Mouse (Mus musculus): ENCODE results near the gene Iffo2. TPM values are rescaled to one million over a fixed set of nuclear protein-coding genes. Genes with fewer than 3 reads are reported as not detected.

The Iffo2 gene
- polyA plus RNA-seq, 1 experiment = 1.2 TPM

GRCm38 (mm10) chr4:139622373-139623282 lies 92.3 kb downstream of the Iffo2 start, which contains the start of gene Aldh4a1:
Gene Aldh4a1 (plus strand): TSS chr4:139622866.
- Histone ChIP-seq H3K4me3 (ENCODE audit: control insufficient read depth, low read depth, low read length) (peak within 1 kb of the TSS; percentile 83), H3K36me3 (ENCODE audit: control insufficient read depth, insufficient read depth, low read length) (no peaks in the 10 kb centered on the region), H3K27me3 (ENCODE audit: control insufficient read depth, insufficient read depth, low read length) (no peaks in the 10 kb centered on the region), H3K27ac (ENCODE audit: control insufficient read depth, insufficient read depth, low read depth, low read length) (peak within 1 kb of the TSS; percentile 85), H3K4me1 (ENCODE audit: control insufficient read depth, insufficient read depth, low read length) (peaks cover 8% of the 10 kb centered on the region)
- peak; percentile 79; the same call in 1 of the 2 replicates for TF ChIP-seq POLR2A (IDR thresholded peaks at IDR 0.05; ENCODE audit: control insufficient read depth, low read depth, low read length)
- TF ChIP-seq CTCF (IDR thresholded peaks at IDR 0.05; ENCODE audit: control insufficient read depth, insufficient read depth, insufficient replicate concordance, low read depth, low read length) = no peak

- Histone ChIP-seq H3K4me3 (ENCODE audit: control insufficient read depth, low read depth, low read length) (peak overlapping the region; percentile 83), H3K27me3 (ENCODE audit: control insufficient read depth, insufficient read depth, low read length) (no peaks in the 10 kb centered on the region), H3K36me3 (ENCODE audit: control insufficient read depth, insufficient read depth, low read length) (no peaks in the 10 kb centered on the region), H3K27ac (ENCODE audit: control insufficient read depth, insufficient read depth, low read depth, low read length) (no peak overlapping the region), H3K4me1 (ENCODE audit: control insufficient read depth, insufficient read depth, low read length) (peaks cover 8% of the 10 kb centered on the region)
- TF ChIP-seq POLR2A (IDR thresholded peaks at IDR 0.05; ENCODE audit: control insufficient read depth, low read depth, low read length) = no peak
- no peak for TF ChIP-seq CTCF (IDR thresholded peaks at IDR 0.05; ENCODE audit: control insufficient read depth, insufficient read depth, insufficient replicate concordance, low read depth, low read length)
Measured at GRCm38 (mm10) chr4:139623434-139624115, 93.2 kb downstream of the Iffo2 start.

DNA sequence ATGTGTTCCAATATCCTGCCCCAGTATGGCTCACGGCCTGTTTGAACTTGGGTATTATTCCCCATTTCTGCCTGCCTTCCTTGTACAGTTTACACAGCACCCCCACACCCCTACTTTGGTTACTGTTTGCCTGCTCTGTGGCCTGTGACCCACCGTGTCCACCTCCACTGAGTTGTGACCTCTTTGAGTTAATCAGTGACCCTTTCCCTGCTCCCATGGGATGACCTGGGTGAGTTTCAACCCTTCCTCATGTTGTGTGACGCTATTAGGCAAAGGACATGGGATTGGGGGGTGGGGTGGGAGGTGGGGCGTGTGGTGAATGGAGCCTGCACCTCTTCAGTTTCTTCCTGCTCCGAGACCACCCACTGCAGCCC lies 93.8 kb downstream of the Iffo2 start:
- Histone ChIP-seq H3K4me3 (ENCODE audit: control insufficient read depth, low read depth, low read length) (no peak overlapping the region), H3K27ac (ENCODE audit: control insufficient read depth, insufficient read depth, low read depth, low read length) (no peak overlapping the region), H3K4me1 (ENCODE audit: control insufficient read depth, insufficient read depth, low read length) (peaks cover 8% of the 10 kb centered on the region), H3K36me3 (ENCODE audit: control insufficient read depth, insufficient read depth, low read length) (no peaks in the 10 kb centered on the region), H3K27me3 (ENCODE audit: control insufficient read depth, insufficient read depth, low read length) (no peaks in the 10 kb centered on the region)
- TF ChIP-seq POLR2A (IDR thresholded peaks at IDR 0.05; ENCODE audit: control insufficient read depth, low read depth, low read length) = no peak
- no peak for TF ChIP-seq CTCF (IDR thresholded peaks at IDR 0.05; ENCODE audit: control insufficient read depth, insufficient read depth, insufficient replicate concordance, low read depth, low read length)

- H3K27ac ChIP-seq (ENCODE audit: control insufficient read depth, insufficient read depth, low read depth, low read length) = no peak overlapping the region
- H3K27me3 ChIP-seq (ENCODE audit: control insufficient read depth, insufficient read depth, low read length) = no peaks in the 10 kb centered on the region
- no peaks in the 10 kb centered on the region for H3K36me3 ChIP-seq (ENCODE audit: control insufficient read depth, insufficient read depth, low read length)
- TF ChIP-seq POLR2A (IDR thresholded peaks at IDR 0.05; ENCODE audit: control insufficient read depth, low read depth, low read length) = no peak
- TF ChIP-seq CTCF (IDR thresholded peaks at IDR 0.05; ENCODE audit: control insufficient read depth, insufficient read depth, insufficient replicate concordance, low read depth, low read length) = no peak
- no peak overlapping the region for H3K4me3 ChIP-seq (ENCODE audit: control insufficient read depth, low read depth, low read length)
- H3K4me1 ChIP-seq (ENCODE audit: control insufficient read depth, insufficient read depth, low read length) = peaks cover 8% of the 10 kb centered on the region
Measured at GRCm38 (mm10) chr4:139624706-139625105, 94.4 kb downstream of the Iffo2 start.

DNA sequence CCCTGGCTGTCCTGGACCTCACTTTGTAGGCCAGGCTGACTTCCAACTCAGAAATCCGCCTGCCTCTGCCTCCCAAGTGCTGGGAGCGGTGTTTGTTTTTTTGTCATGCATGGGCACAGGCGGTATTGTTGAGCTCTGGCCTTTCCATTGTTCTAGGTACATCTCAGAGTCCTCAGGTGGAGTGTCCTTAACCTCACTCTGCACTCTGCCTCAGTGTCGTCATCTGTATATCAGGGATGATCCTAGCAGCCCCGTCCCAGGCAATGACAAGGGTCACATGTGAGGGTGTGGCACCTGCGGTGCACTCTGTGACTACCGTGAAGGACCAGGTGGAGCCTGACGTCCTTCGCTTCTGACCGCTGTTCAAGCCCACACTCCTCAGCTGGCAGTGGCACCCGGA lies 97.0 kb downstream of the Iffo2 start:
- peaks cover 15% of the 10 kb centered on the region for H3K4me1 ChIP-seq (ENCODE audit: control insufficient read depth, insufficient read depth, low read length)
- no peak overlapping the region for H3K27ac ChIP-seq (ENCODE audit: control insufficient read depth, insufficient read depth, low read depth, low read length)
- no peak for TF ChIP-seq POLR2A (IDR thresholded peaks at IDR 0.05; ENCODE audit: control insufficient read depth, low read depth, low read length)
- no peak overlapping the region for H3K4me3 ChIP-seq (ENCODE audit: control insufficient read depth, low read depth, low read length)
- no peaks in the 10 kb centered on the region for H3K36me3 ChIP-seq (ENCODE audit: control insufficient read depth, insufficient read depth, low read length)
- H3K27me3 ChIP-seq (ENCODE audit: control insufficient read depth, insufficient read depth, low read length) = no peaks in the 10 kb centered on the region

- H3K27me3 ChIP-seq (ENCODE audit: control insufficient read depth, insufficient read depth, low read length) = no peaks in the 10 kb centered on the region
- no peak for TF ChIP-seq CTCF (IDR thresholded peaks at IDR 0.05; ENCODE audit: control insufficient read depth, insufficient read depth, insufficient replicate concordance, low read depth, low read length)
- no peak for TF ChIP-seq POLR2A (IDR thresholded peaks at IDR 0.05; ENCODE audit: control insufficient read depth, low read depth, low read length)
- H3K4me1 ChIP-seq (ENCODE audit: control insufficient read depth, insufficient read depth, low read length) = peaks cover 8% of the 10 kb centered on the region
- H3K4me3 ChIP-seq (ENCODE audit: control insufficient read depth, low read depth, low read length) = no peak overlapping the region
- H3K36me3 ChIP-seq (ENCODE audit: control insufficient read depth, insufficient read depth, low read length) = no peaks in the 10 kb centered on the region
- H3K27ac ChIP-seq (ENCODE audit: control insufficient read depth, insufficient read depth, low read depth, low read length) = no peak overlapping the region
Measured at GRCm38 (mm10) chr4:139630171-139630570, 99.8 kb downstream of the Iffo2 start.

DNA sequence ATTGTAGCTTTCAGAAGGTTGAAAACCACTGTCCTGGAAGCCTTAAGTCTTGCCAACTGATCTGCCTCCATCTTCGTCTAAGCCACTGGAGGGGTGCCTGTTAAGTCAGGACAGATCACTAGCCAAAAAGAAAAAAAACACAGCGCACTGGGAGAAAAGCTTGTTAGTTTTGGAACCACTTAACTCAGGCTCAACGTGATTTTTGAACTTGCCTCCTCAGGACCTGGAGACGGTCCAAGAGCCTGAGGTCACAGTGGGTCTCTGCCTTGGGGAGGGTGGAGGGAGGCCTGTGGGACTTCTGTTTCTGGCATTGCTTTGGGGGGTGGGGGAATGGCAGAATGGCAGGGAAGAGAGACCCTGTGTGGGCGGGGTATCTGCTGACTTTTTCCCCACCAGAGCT lies 100.8 kb downstream of the Iffo2 start:
- peaks cover 8% of the 10 kb centered on the region for H3K4me1 ChIP-seq (ENCODE audit: control insufficient read depth, insufficient read depth, low read length)
- no peak overlapping the region for H3K4me3 ChIP-seq (ENCODE audit: control insufficient read depth, low read depth, low read length)
- H3K27me3 ChIP-seq (ENCODE audit: control insufficient read depth, insufficient read depth, low read length) = no peaks in the 10 kb centered on the region
- no peak for TF ChIP-seq CTCF (IDR thresholded peaks at IDR 0.05; ENCODE audit: control insufficient read depth, insufficient read depth, insufficient replicate concordance, low read depth, low read length)
- no peaks in the 10 kb centered on the region for H3K36me3 ChIP-seq (ENCODE audit: control insufficient read depth, insufficient read depth, low read length)
- H3K27ac ChIP-seq (ENCODE audit: control insufficient read depth, insufficient read depth, low read depth, low read length) = no peak overlapping the region
